Mouse (Mus musculus) hindbrain, embryonic 14.5 days (tissue): ENCODE results near the gene Gm40193. TPM values are rescaled to one million over a fixed set of nuclear protein-coding genes. Genes with fewer than 3 reads are reported as not detected.

Source experiments
- ATAC-seq: fragments of 200-750 bp; cut with Nextera tagmentation; 2 replicates; pipeline ENCODE4 v1.8.0; 2017; ENCODE audit warnings: moderate number of reproducible peaks, mild to moderate bottlenecking, moderate TSS enrichment, moderate library complexity; ENCODE audit not compliant: low FRiP score
- DNase-seq: peaks from one replicate; pipeline ENCODE4 v3.0.0-alpha.2; 2015; ENCODE audit warnings: low spot score
- H3K27ac ChIP-seq: fragments of 300-500 bp; sonication (generic); 2 replicates; pipeline ENCODE4 v1.5.1; 2014; ENCODE audit warnings: mild to moderate bottlenecking, moderate library complexity
- H3K27me3 ChIP-seq: fragments of 300-500 bp; sonication (generic); 2 replicates; pipeline ENCODE4 v1.6.1; 2014; ENCODE audit warnings: mild to moderate bottlenecking, low read length, mixed read lengths; ENCODE audit not compliant: control insufficient read depth, insufficient read depth
- H3K36me3 ChIP-seq: fragments of 300-500 bp; sonication (generic); replicated peaks from 2 replicates; pipeline ENCODE4 v1.6.1; 2014; ENCODE audit not compliant: control insufficient read depth, insufficient read depth
- H3K4me1 ChIP-seq: fragments of 300-500 bp; sonication (generic); replicated peaks from 2 replicates; pipeline ENCODE4 v1.6.1; 2014; ENCODE audit warnings: antibody characterized with exemption, low read length, mixed read lengths; ENCODE audit not compliant: control insufficient read depth, insufficient read depth
- H3K4me2 ChIP-seq: fragments of 300-500 bp; sonication (generic); replicated peaks from 2 replicates; pipeline ENCODE4 v1.6.1; 2014; ENCODE audit warnings: mild to moderate bottlenecking, moderate library complexity
- H3K4me3 ChIP-seq: fragments of 300-500 bp; sonication (generic); replicated peaks from 2 replicates; pipeline ENCODE4 v1.5.1; 2014; ENCODE audit warnings: mild to moderate bottlenecking, low read length
- H3K9ac ChIP-seq: fragments of 300-500 bp; sonication (generic); 2 replicates; pipeline ENCODE4 v1.6.1; 2014
- H3K9me3 ChIP-seq: fragments of 300-500 bp; sonication (generic); 2 replicates; pipeline ENCODE4 v1.6.1; 2016; ENCODE audit warnings: low read length; ENCODE audit not compliant: control insufficient read depth
- WGBS: fragments of 180-500 bp; shearing (Covaris S2); extraction: QIAGEN DNeasy Blood & Tissue Kit; methylation state at CpG from one replicate; pipeline ENCODE4 v1.1.7; 2014; 5-methylcytosine and 5-hydroxymethylcytosine counted together
- polyA plus RNA-seq: library from polyadenylated mRNA; unstranded; fragments of >200 nt; fragmentation: Nextera tagmentation; extraction: Ambion mirVana; gene quantifications from 2 replicates; pipeline ENCODE4 v1.2.1, GENCODE M21; 2014

The Gm40193 gene
- polyA plus RNA-seq, 1 experiment from 2014 or later = not detected

- Histone ChIP-seq H3K9me3 (no peaks in the 10 kb centered on the region), H3K4me3 (no peak overlapping the region), H3K4me2 (no peak overlapping the region), H3K27ac (no peak overlapping the region), H3K4me1 (no peaks in the 10 kb centered on the region), H3K36me3 (no peaks in the 10 kb centered on the region), H3K27me3 (no peaks in the 10 kb centered on the region; the same call in 1 of the 2 replicates), H3K9ac (no peak overlapping the region)
- ATAC-seq = no peak
- 66% methylated on average over 3 of the region's 3 CpGs for WGBS
- DNase-seq = no peak
These were observed 30.7 kb downstream of the Gm40193 start for GRCm38 (mm10) chr11:70502018-70502417.

DNA sequence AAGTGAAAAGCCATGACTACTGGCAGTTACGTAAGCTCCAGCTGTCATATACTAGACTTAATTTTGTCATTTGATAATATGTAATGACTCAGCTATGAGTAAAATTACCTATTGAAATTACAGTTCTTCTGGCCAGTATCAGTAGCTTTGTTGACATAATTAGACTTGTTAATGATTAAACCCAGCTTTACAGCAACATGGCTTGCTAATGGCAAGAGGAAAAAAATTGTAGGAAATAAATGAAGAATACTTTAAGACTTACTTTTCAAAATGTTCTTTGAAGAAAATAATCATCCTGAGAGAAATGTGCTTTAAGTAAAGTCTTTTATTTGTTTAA lies 32.3 kb downstream of the Gm40193 start:
- no peaks in the 10 kb centered on the region for H3K36me3 ChIP-seq
- H3K9me3 ChIP-seq = no peaks in the 10 kb centered on the region
- ATAC-seq (no peak), DNase-seq (no peak)
- no peak overlapping the region for H3K27ac ChIP-seq
- no peaks in the 10 kb centered on the region; the same call in 1 of the 2 replicates for H3K27me3 ChIP-seq
- no peak overlapping the region for H3K4me3 ChIP-seq
- no peaks in the 10 kb centered on the region for H3K4me1 ChIP-seq
- no peak overlapping the region for H3K9ac ChIP-seq
- no peak overlapping the region for H3K4me2 ChIP-seq
- WGBS = 93% methylated on average over 1 of the region's 1 CpGs

DNA sequence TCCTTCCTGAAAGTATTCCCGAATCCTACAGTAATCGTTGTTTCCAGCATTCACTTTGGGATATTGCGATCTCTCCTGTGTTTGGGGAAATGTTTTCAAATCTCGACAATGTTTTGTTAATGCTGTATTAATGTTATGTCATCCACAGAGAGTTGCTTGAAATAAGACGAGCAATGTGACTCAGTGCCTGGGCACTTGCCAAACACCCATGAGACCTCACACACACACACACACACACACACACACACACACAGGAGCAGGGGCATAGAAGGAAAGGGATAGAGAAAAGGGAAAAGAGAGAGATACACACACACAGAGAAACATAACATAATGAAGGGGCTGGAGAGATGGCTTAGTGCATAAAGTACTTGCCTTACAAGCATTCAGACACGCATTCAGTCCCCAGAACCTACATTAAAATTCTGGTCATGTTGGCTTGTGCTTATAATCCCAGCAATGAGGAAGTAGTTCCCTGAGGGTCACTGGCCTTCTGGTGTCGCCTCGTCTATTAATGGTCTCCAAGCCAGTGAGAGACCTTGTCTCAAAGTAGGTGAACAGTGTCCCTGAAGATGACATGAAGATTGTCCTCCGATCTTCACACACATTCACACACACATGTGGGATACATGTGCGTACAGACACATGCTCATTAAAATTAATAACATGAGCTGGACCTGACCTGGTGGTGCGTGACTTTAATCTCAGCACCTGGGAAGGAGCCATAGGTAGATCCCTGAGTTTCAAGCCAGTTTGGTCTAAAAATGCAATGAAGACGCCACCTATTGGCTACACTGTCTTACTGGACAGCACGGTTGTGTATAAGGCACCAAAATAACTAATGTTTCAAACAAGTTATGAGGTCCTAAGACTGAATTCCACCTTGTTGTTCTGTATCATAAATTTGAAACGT lies 32.9 kb downstream of the Gm40193 start:
- H3K4me3 ChIP-seq = no peak overlapping the region
- WGBS = 72% methylated on average over 14 of the region's 14 CpGs
- H3K36me3 ChIP-seq = no peaks in the 10 kb centered on the region
- H3K9me3 ChIP-seq = no peaks in the 10 kb centered on the region
- DNase-seq (no peak), ATAC-seq (no peak)
- no peaks in the 10 kb centered on the region for H3K27me3 ChIP-seq
- H3K9ac ChIP-seq = no peak overlapping the region
- no peak overlapping the region for H3K4me2 ChIP-seq
- H3K27ac ChIP-seq = no peak overlapping the region
- no peaks in the 10 kb centered on the region for H3K4me1 ChIP-seq

DNA sequence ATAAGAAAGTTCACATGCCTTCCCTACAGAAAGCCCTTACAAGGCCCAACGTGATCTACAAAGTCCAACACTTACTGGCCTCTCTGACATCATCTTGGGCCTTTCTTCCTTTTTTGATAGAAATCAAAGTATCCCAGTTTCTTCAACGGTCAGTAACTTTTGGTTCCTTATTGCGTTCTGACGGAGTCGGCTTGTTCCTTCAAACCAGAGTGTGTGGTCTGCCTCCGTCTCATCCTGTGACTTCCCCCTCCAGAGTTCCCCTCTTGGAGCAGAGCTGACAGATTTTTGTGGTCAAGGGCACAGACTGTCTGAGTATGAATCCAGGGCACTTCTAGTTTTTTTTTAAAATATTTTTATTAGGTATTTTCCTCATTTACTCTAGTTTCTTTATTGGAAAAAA lies 43.1 kb downstream of the Gm40193 start:
- ATAC-seq = no peak
- Histone ChIP-seq H3K4me2 (no peak overlapping the region), H3K36me3 (no peaks in the 10 kb centered on the region), H3K9ac (no peak overlapping the region), H3K4me1 (no peaks in the 10 kb centered on the region), H3K9me3 (0 out of 2 replicates have a peak, but pooled peaks cover 3% of the 10 kb centered on the region), H3K27me3 (no peaks in the 10 kb centered on the region), H3K4me3 (no peak overlapping the region), H3K27ac (no peak overlapping the region)
- no peak for DNase-seq
- WGBS = 92% methylated on average over 6 of the region's 6 CpGs

DNA sequence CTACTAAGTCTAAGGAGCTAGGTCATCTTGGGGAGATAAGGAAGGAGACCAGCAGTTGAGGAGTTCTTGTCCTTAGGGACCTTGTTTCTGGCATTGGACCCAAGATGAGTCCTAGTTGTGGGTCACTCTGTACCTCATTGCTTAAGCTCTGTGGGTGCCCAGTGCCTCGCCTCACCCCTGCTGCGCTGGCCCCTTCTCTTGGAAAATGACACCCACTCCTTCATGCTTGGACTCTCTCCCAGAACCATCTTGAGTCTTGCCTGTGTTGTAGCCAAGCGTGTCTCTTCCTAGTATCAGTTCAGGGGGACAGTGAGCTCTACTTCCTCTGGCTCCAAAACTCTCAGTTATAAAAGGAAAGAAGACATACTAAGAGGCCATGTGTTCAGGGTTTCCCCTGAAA lies 43.6 kb downstream of the Gm40193 start:
- no peaks in the 10 kb centered on the region for H3K27me3 ChIP-seq
- no peak overlapping the region for H3K27ac ChIP-seq

GRCm38 (mm10) chr11:70487816-70488215 lies 44.9 kb downstream of the Gm40193 start:
- DNase-seq (no peak), ATAC-seq (no peak)
- Histone ChIP-seq H3K4me3 (no peak overlapping the region), H3K27me3 (no peaks in the 10 kb centered on the region), H3K27ac (no peak overlapping the region), H3K9ac (no peak overlapping the region), H3K9me3 (0 out of 2 replicates have a peak, but pooled peaks cover 3% of the 10 kb centered on the region), H3K36me3 (no peaks in the 10 kb centered on the region), H3K4me2 (no peak overlapping the region), H3K4me1 (no peaks in the 10 kb centered on the region)
- WGBS = 44% methylated on average over 4 of the region's 4 CpGs

More for the DNA sequence above, 43.6 kb downstream of the Gm40193 start:
- no peak for DNase-seq
- Histone ChIP-seq H3K36me3 (no peaks in the 10 kb centered on the region), H3K4me3 (no peak overlapping the region), H3K4me2 (no peak overlapping the region), H3K9me3 (0 out of 2 replicates have a peak, but pooled peaks cover 3% of the 10 kb centered on the region), H3K9ac (no peak overlapping the region), H3K4me1 (no peaks in the 10 kb centered on the region)
- WGBS = 90% methylated on average over 3 of the region's 3 CpGs
- no peak for ATAC-seq

GRCm38 (mm10) chr11:70485498-70485897 lies 47.2 kb downstream of the Gm40193 start:
- Histone ChIP-seq H3K27me3 (no peaks in the 10 kb centered on the region), H3K36me3 (no peaks in the 10 kb centered on the region), H3K4me3 (no peak overlapping the region), H3K9me3 (no peaks in the 10 kb centered on the region), H3K4me1 (no peaks in the 10 kb centered on the region), H3K4me2 (no peak overlapping the region), H3K27ac (no peak overlapping the region), H3K9ac (no peak overlapping the region)
- no peak for ATAC-seq
- 57% methylated on average over 2 of the region's 2 CpGs for WGBS
- no peak for DNase-seq

Other genes starting within 250 kb of the Gm40193 start
- not detected in 2 replicates for gene Alox12e, start 210.3 kb downstream of the Gm40193 start, polyA plus RNA-seq
- 0.11 TPM in 1 of 2 replicates, not detected in the other for gene Alox15, start 180.9 kb downstream of the Gm40193 start, polyA plus RNA-seq
- 29.9 and 33.0 TPM in 2 replicates for gene Pelp1, start 122.9 kb downstream of the Gm40193 start, polyA plus RNA-seq
- gene Arrb2, start 100.3 kb downstream of the Gm40193 start, polyA plus RNA-seq = 55.9 and 61.2 TPM in 2 replicates
- 41.8 and 45.8 TPM in 2 replicates for gene Med11, start 81.0 kb downstream of the Gm40193 start, polyA plus RNA-seq
- gene Zmynd15, start 73.5 kb downstream of the Gm40193 start, polyA plus RNA-seq = 0.50 and 0.95 TPM in 2 replicates
- 7.8 and 10.2 TPM in 2 replicates for gene Cxcl16, start 73.0 kb downstream of the Gm40193 start, polyA plus RNA-seq
- 2.9 and 3.0 TPM in 2 replicates for gene Tm4sf5, start 27.7 kb downstream of the Gm40193 start, polyA plus RNA-seq
- gene Vmo1, start 18.3 kb downstream of the Gm40193 start, polyA plus RNA-seq = not detected in 2 replicates
- gene Gltpd2, start 13.7 kb downstream of the Gm40193 start, polyA plus RNA-seq = 0.27 and 0.28 TPM in 2 replicates
- gene Psmb6, start 7.6 kb downstream of the Gm40193 start, polyA plus RNA-seq = 747 and 789 TPM in 2 replicates
- 14.2 and 16.4 TPM in 2 replicates for gene Pld2, start 7.1 kb upstream of the Gm40193 start, polyA plus RNA-seq
- gene Mink1, start 29.9 kb upstream of the Gm40193 start, polyA plus RNA-seq = 19.5 and 21.5 TPM in 2 replicates
- not detected in 2 replicates for gene 4930544D05Rik, start 82.9 kb upstream of the Gm40193 start, polyA plus RNA-seq
- gene Chrne, start 86.3 kb upstream of the Gm40193 start, polyA plus RNA-seq = not detected in 2 replicates
- 0.29 and 0.43 TPM in 2 replicates for gene Gp1ba, start 106.2 kb upstream of the Gm40193 start, polyA plus RNA-seq
- 90.6 and 93.4 TPM in 2 replicates for gene Rnf167, start 114.3 kb upstream of the Gm40193 start, polyA plus RNA-seq
- 158 TPM in 2 replicates for gene Slc25a11, start 114.5 kb upstream of the Gm40193 start, polyA plus RNA-seq
- 662 and 703 TPM in 2 replicates for gene Pfn1, start 121.7 kb upstream of the Gm40193 start, polyA plus RNA-seq
- gene Eno3, start 124.3 kb upstream of the Gm40193 start, polyA plus RNA-seq = 6.4 and 7.8 TPM in 2 replicates
- 94.8 and 115 TPM in 2 replicates for gene Spag7, start 136.5 kb upstream of the Gm40193 start, polyA plus RNA-seq
- gene Camta2, start 155.2 kb upstream of the Gm40193 start, polyA plus RNA-seq = 24.2 and 26.1 TPM in 2 replicates
- gene Inca1, start 167.2 kb upstream of the Gm40193 start, polyA plus RNA-seq = 1.4 and 1.9 TPM in 2 replicates
- 4.9 and 6.8 TPM in 2 replicates for gene Kif1c, start 167.6 kb upstream of the Gm40193 start, polyA plus RNA-seq
- 16.9 and 18.1 TPM in 2 replicates for gene Zfp3, start 231.3 kb upstream of the Gm40193 start, polyA plus RNA-seq